Mouse (Mus musculus): Measurements from ENCODE around the gene Prim2. TPM values are rescaled to one million over a fixed set of nuclear protein-coding genes. Genes with fewer than 3 reads are reported as not detected.

Prim2 gene
- polyA plus RNA-seq, 1 experiment from 2014 or later, result 15.6 TPM

DNA sequence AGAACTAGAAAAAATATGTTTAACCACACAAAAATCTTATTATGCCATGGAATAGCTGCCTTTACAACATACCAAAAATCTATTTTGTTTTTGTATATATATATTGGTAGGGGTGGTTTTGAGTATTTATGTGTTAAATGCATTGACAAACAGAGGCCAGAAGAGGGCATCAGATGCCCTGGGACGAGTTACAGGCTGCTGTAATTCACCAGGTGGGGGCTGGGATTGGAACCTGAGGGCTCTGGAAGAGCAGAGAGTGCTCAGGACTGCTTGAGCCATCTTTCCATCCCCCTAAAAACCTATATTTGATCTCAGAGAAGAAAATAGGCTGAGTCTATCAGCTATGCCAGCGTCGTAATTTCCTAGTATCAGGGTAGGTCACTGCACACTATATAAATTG, 2.9 kb upstream of the Prim2 start:
- no peak overlapping the region for H3K4me2 ChIP-seq (ENCODE audit: low read length)
- ATAC-seq (ENCODE audit: insufficient number of reproducible peaks, insufficient read depth, low FRiP score, low read depth), result no peak
- H3K27ac ChIP-seq (replicated peaks in 1 of 2; ENCODE audit: control insufficient read depth in 1 of 2, insufficient read depth in 1 of 2, low read depth in 2 of 2, low read length in 2 of 2), result no peak overlapping the region
- H3K27me3 ChIP-seq (ENCODE audit: control insufficient read depth, insufficient read depth, low read length), result no peaks in the 10 kb centered on the region
- 24% methylated on average over 3 of the region's 3 CpGs for WGBS
- no peak overlapping the region for H3K9ac ChIP-seq (ENCODE audit: low read length)
- H3K9me3 ChIP-seq (ENCODE audit: control insufficient read depth, low read length), result no peaks in the 10 kb centered on the region
- H3K4me3 ChIP-seq (ENCODE audit: control insufficient read depth in 1 of 2, insufficient read depth in 1 of 2, low read depth in 1 of 2, low read length in 2 of 2), result no peak overlapping the region
- 0 out of 4 replicates have a peak, but pooled peaks cover 0 to 9% of the 10 kb centered on the region in 2 experiments for H3K4me1 ChIP-seq (ENCODE audit: control insufficient read depth in 2 of 2, insufficient read depth in 2 of 2, low read length in 2 of 2)
- H3K36me3 ChIP-seq (ENCODE audit: control insufficient read depth, insufficient read depth, low read length), result no peaks in the 10 kb centered on the region

DNA sequence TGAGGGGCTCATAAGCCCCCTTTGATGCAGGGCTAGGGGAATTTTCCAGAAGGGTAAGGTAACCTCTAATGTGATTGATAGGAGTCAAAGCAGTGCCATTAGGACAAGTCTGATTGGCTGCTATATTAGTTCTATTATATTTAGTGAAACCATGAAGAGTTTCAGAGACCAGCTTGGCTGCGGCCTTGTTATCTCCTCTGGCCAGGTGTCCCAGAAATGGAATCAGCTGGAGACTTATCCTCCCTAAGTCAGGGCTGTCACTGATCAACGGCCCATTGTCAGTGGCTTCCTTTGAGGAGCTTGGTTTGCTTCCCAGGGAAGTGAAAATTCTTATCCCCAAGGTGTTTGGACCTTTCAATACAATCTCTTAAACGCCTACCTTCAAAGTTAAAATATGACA, 2.5 kb upstream of the Prim2 start:
- no peak for ATAC-seq (ENCODE audit: insufficient number of reproducible peaks, insufficient read depth, low FRiP score, low read depth)
- no peak overlapping the region for H3K9ac ChIP-seq (ENCODE audit: low read length)
- H3K4me1 ChIP-seq (ENCODE audit: control insufficient read depth in 2 of 2, insufficient read depth in 2 of 2, low read length in 2 of 2), result 0 out of 4 replicates have a peak, but pooled peaks cover 0 to 9% of the 10 kb centered on the region in 2 experiments
- no peaks in the 10 kb centered on the region for H3K9me3 ChIP-seq (ENCODE audit: control insufficient read depth, low read length)
- 57% methylated on average over 3 of the region's 3 CpGs for WGBS
- H3K4me3 ChIP-seq (ENCODE audit: control insufficient read depth in 1 of 2, insufficient read depth in 1 of 2, low read depth in 1 of 2, low read length in 2 of 2), result no peak overlapping the region
- H3K36me3 ChIP-seq (ENCODE audit: control insufficient read depth, insufficient read depth, low read length), result no peaks in the 10 kb centered on the region; the same call in 1 of the 2 replicates
- no peaks in the 10 kb centered on the region for H3K27me3 ChIP-seq (ENCODE audit: control insufficient read depth, insufficient read depth, low read length)
- H3K27ac ChIP-seq (replicated peaks in 1 of 2; ENCODE audit: control insufficient read depth in 1 of 2, insufficient read depth in 1 of 2, low read depth in 2 of 2, low read length in 2 of 2), result no peak overlapping the region
- H3K4me2 ChIP-seq (ENCODE audit: low read length), result no peak overlapping the region

DNA sequence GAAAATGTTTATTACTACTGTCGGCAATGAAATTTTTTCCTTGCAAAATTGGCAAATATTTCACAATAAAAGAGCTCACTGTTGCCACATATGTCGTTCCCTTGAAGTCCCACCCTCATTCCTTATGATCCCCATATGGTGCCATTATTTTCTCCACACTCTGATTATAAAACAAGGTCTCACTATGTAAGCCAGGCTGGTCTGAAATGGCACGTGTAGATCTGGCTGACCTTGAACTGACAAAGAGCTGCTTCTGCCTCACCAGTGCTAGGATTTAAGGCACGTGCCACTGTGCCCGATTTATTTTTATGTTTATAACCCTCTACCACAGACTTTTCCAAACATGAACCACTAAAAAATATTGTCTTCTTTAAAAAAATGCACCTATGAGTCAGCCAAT, 1.8 kb upstream of the Prim2 start:
- Histone ChIP-seq H3K9me3 (ENCODE audit: control insufficient read depth, low read length) (no peaks in the 10 kb centered on the region), H3K4me1 (ENCODE audit: control insufficient read depth in 2 of 2, insufficient read depth in 2 of 2, low read length in 2 of 2) (0 out of 4 replicates have a peak, but pooled peaks cover 0 to 9% of the 10 kb centered on the region in 2 experiments), H3K9ac (ENCODE audit: low read length) (no peak overlapping the region), H3K4me2 (ENCODE audit: low read length) (no peak overlapping the region), H3K27ac (replicated peaks in 1 of 2; ENCODE audit: control insufficient read depth in 1 of 2, insufficient read depth in 1 of 2, low read depth in 2 of 2, low read length in 2 of 2) (no peak overlapping the region), H3K27me3 (ENCODE audit: control insufficient read depth, insufficient read depth, low read length) (no peaks in the 10 kb centered on the region), H3K4me3 (ENCODE audit: control insufficient read depth in 1 of 2, insufficient read depth in 1 of 2, low read depth in 1 of 2, low read length in 2 of 2) (no peak overlapping the region), H3K36me3 (ENCODE audit: control insufficient read depth, insufficient read depth, low read length) (peaks cover 6% of the 10 kb centered on the region)
- ATAC-seq (ENCODE audit: insufficient number of reproducible peaks, insufficient read depth, low FRiP score, low read depth), result no peak
- 80% methylated on average over 5 of the region's 5 CpGs for WGBS

DNA sequence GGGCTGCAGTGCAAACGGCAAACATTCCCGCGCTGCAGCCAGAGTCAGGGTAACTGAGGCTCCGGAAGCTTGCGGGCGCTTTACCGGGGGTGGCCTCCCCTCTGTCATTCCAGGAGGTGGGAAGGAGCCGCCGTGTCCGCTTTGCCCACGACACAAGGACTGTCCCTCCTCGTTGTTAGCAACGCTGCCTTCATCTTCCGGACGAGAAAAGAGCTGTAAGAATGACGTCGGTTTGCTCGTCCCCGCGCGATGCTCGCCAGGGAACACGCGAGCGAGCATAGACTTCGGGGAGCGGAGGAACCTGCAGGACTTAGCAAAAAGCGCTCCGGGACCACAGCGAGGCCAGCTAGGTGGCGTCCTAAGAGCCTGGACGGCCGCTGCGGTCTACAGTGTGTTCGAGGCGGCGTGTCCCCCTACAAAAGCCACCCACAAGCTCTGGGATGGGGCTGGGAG, 595 bp upstream of the Prim2 start:
- WGBS, result under 1% methylated on average over 37 of the region's 37 CpGs
- Histone ChIP-seq H3K9ac (ENCODE audit: low read length) (peak overlapping the region; percentile 76), H3K36me3 (ENCODE audit: control insufficient read depth, insufficient read depth, low read length) (peaks cover 17% of the 10 kb centered on the region), H3K27me3 (ENCODE audit: control insufficient read depth, insufficient read depth, low read length) (no peaks in the 10 kb centered on the region), H3K27ac (replicated peaks in 1 of 2; ENCODE audit: control insufficient read depth in 1 of 2, insufficient read depth in 1 of 2, low read depth in 2 of 2, low read length in 2 of 2) (peak overlapping the region; percentile 68 to 81), H3K9me3 (ENCODE audit: control insufficient read depth, low read length) (no peaks in the 10 kb centered on the region), H3K4me1 (ENCODE audit: control insufficient read depth in 2 of 2, insufficient read depth in 2 of 2, low read length in 2 of 2) (0 out of 4 replicates have a peak, but pooled peaks cover 0 to 9% of the 10 kb centered on the region in 2 experiments), H3K4me3 (ENCODE audit: control insufficient read depth in 1 of 2, insufficient read depth in 1 of 2, low read depth in 1 of 2, low read length in 2 of 2) (peak overlapping the region; percentile 74 to 85), H3K4me2 (ENCODE audit: low read length) (peak overlapping the region; percentile 94)
- ATAC-seq (ENCODE audit: insufficient number of reproducible peaks, insufficient read depth, low FRiP score, low read depth), result peak; percentile 66

DNA sequence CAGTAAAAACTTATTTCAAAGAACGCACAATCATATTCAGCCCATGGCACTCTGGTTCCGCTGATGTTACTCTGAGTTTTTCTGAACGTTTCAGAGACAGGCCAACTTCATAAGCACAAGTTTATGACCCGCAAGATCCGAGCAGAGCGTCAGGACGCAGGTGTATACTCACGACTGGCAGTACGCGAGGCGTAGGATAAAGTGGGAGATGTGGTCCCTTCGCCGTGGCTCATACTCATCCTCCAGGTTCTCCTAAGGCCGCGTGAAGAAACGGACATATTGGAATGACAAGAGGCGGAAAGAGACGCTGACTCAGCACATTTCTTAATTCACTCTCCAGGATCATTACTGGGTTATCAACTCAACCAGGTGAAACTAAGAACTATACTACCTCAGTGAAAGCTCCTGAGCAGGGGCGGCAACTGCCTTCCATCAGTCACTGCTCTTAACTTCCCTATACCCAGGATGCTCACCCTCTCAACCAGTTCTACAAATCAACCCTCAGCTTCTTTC, 5.9 kb downstream of the Prim2 start:
- H3K4me1 ChIP-seq (ENCODE audit: control insufficient read depth in 2 of 2, insufficient read depth in 2 of 2, low read length in 2 of 2), result 0 out of 4 replicates have a peak, but pooled peaks cover 0 to 9% of the 10 kb centered on the region in 2 experiments
- no peaks in the 10 kb centered on the region for H3K9me3 ChIP-seq (ENCODE audit: control insufficient read depth, low read length)
- H3K9ac ChIP-seq (ENCODE audit: low read length), result no peak overlapping the region
- H3K4me2 ChIP-seq (ENCODE audit: low read length), result no peak overlapping the region
- ATAC-seq (ENCODE audit: insufficient number of reproducible peaks, insufficient read depth, low FRiP score, low read depth), result no peak
- no peaks in the 10 kb centered on the region for H3K27me3 ChIP-seq (ENCODE audit: control insufficient read depth, insufficient read depth, low read length)
- WGBS, result 82% methylated on average over 19 of the region's 19 CpGs
- H3K4me3 ChIP-seq (ENCODE audit: control insufficient read depth in 1 of 2, insufficient read depth in 1 of 2, low read depth in 1 of 2, low read length in 2 of 2), result no peak overlapping the region
- no peak overlapping the region for H3K27ac ChIP-seq (replicated peaks in 1 of 2; ENCODE audit: control insufficient read depth in 1 of 2, insufficient read depth in 1 of 2, low read depth in 2 of 2, low read length in 2 of 2)
- peaks cover 64% of the 10 kb centered on the region for H3K36me3 ChIP-seq (ENCODE audit: control insufficient read depth, insufficient read depth, low read length)

DNA sequence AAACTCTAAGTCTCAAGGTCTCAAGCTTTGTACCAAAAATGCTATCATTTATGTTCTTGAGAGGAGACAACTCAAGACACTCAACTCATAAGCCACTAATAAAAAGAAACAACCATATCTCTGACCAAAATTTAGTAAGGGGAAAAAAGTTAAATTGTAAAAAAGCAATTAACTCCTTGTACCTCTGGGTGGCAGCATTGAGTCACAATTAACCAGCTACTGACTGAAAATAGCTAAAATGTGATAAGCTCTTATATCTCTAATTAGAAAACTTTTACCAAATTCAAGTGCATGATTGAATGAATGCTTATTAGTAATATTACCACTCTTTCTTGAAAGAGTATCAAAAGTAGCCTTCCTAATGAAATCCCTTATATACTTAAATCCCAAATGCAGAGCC, 6.4 kb downstream of the Prim2 start:
- Histone ChIP-seq H3K36me3 (ENCODE audit: control insufficient read depth, insufficient read depth, low read length) (peaks cover 68% of the 10 kb centered on the region), H3K9me3 (ENCODE audit: control insufficient read depth, low read length) (no peaks in the 10 kb centered on the region)

DNA sequence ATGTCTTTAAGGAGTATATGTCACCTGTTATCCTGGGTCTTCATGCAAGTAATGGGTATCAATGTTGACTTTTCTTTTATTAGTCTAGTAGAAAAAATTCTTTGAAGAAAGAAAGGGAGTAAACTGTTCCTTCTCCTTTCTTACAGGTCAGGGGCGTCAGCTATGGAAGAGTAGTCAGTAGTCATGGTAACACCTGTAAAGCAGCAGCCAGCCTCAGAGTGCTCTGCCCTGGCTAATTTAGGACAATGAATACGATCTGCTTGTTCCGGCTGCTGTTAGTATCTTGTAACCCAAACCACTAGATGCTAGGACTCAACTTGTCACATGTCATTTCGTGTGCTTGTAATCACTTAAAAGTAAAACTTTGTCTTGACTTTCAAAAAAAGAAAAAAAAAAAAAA, 11.3 kb downstream of the Prim2 start:
- Histone ChIP-seq H3K27me3 (ENCODE audit: control insufficient read depth, insufficient read depth, low read length) (no peaks in the 10 kb centered on the region), H3K9me3 (ENCODE audit: control insufficient read depth, low read length) (no peaks in the 10 kb centered on the region), H3K9ac (ENCODE audit: low read length) (no peak overlapping the region), H3K36me3 (ENCODE audit: control insufficient read depth, insufficient read depth, low read length) (peaks cover 54% of the 10 kb centered on the region), H3K4me1 (ENCODE audit: control insufficient read depth in 2 of 2, insufficient read depth in 2 of 2, low read length in 2 of 2) (no peaks in the 10 kb centered on the region), H3K27ac (replicated peaks in 1 of 2; ENCODE audit: control insufficient read depth in 1 of 2, insufficient read depth in 1 of 2, low read depth in 2 of 2, low read length in 2 of 2) (no peak overlapping the region), H3K4me2 (ENCODE audit: low read length) (no peak overlapping the region), H3K4me3 (ENCODE audit: control insufficient read depth in 1 of 2, insufficient read depth in 1 of 2, low read depth in 1 of 2, low read length in 2 of 2) (no peak overlapping the region)
- WGBS, result 82% methylated on average over 4 of the region's 4 CpGs
- ATAC-seq (ENCODE audit: insufficient number of reproducible peaks, insufficient read depth, low FRiP score, low read depth), result no peak

More for the DNA sequence above, 6.4 kb downstream of the Prim2 start:
- Histone ChIP-seq H3K27ac (replicated peaks in 1 of 2; ENCODE audit: control insufficient read depth in 1 of 2, insufficient read depth in 1 of 2, low read depth in 2 of 2, low read length in 2 of 2) (no peak overlapping the region), H3K4me1 (ENCODE audit: control insufficient read depth in 2 of 2, insufficient read depth in 2 of 2, low read length in 2 of 2) (0 out of 4 replicates have a peak, but pooled peaks cover 0 to 4% of the 10 kb centered on the region in 2 experiments), H3K4me2 (ENCODE audit: low read length) (no peak overlapping the region), H3K4me3 (ENCODE audit: control insufficient read depth in 1 of 2, insufficient read depth in 1 of 2, low read depth in 1 of 2, low read length in 2 of 2) (no peak overlapping the region), H3K9ac (ENCODE audit: low read length) (no peak overlapping the region), H3K27me3 (ENCODE audit: control insufficient read depth, insufficient read depth, low read length) (no peaks in the 10 kb centered on the region)
- no peak for ATAC-seq (ENCODE audit: insufficient number of reproducible peaks, insufficient read depth, low FRiP score, low read depth)
